Mouse (Mus musculus): ENCODE results near the gene Flywch1.
A peak's percentile ranks its signal among the peaks of the same experiment; 100 is the strongest.
"Not testable (repeated sequence)": the region's sequence is repeated elsewhere in the genome, so short reads cannot be mapped to it uniquely, and the experiment has no call there.

Flywch1 gene

GRCm38 (mm10) chr17:23778447-23778846 lies 7.0 kb upstream of the Flywch1 start:
- DNase-seq (ENCODE audit: low read depth, low spot score) = no peak

- DNase-seq (ENCODE audit: low read depth, low spot score) = no peak
Measured at GRCm38 (mm10) chr17:23777141-23777540, 5.7 kb upstream of the Flywch1 start.

- no peak for DNase-seq (ENCODE audit: low read depth, low spot score)
Measured at GRCm38 (mm10) chr17:23776216-23776615, 4.8 kb upstream of the Flywch1 start.

- DNase-seq (ENCODE audit: low read depth, low spot score) = peak; percentile 66
Measured at GRCm38 (mm10) chr17:23774090-23774489, 2.7 kb upstream of the Flywch1 start.

GRCm38 (mm10) chr17:23773676-23774075 lies 2.3 kb upstream of the Flywch1 start:
- DNase-seq (ENCODE audit: low read depth, low spot score) = no peak

- DNase-seq (ENCODE audit: low read depth, low spot score) = not testable (repeated sequence)
Measured at GRCm38 (mm10) chr17:23772219-23772556, 786 bp upstream of the Flywch1 start.

- no peak for DNase-seq (ENCODE audit: low read depth, low spot score)
Measured at GRCm38 (mm10) chr17:23770896-23771283, 512 bp downstream of the Flywch1 start.

- DNase-seq (ENCODE audit: low read depth, low spot score) = no peak
Measured at GRCm38 (mm10) chr17:23770493-23770892, 909 bp downstream of the Flywch1 start.

- no peak for DNase-seq (ENCODE audit: low read depth, low spot score)
Measured at GRCm38 (mm10) chr17:23762976-23763375, 8.4 kb downstream of the Flywch1 start.

- DNase-seq (ENCODE audit: low read depth, low spot score) = no peak
Measured at GRCm38 (mm10) chr17:23761155-23761554, 10.2 kb downstream of the Flywch1 start.

- DNase-seq (ENCODE audit: low read depth, low spot score) = no peak
Measured at GRCm38 (mm10) chr17:23760231-23760630, 11.2 kb downstream of the Flywch1 start.

GRCm38 (mm10) chr17:23758801-23759200 lies 12.6 kb downstream of the Flywch1 start:
- DNase-seq (ENCODE audit: low read depth, low spot score) = no peak

- DNase-seq (ENCODE audit: low read depth, low spot score) = no peak
Measured at GRCm38 (mm10) chr17:23757581-23757980, 13.8 kb downstream of the Flywch1 start.

- no peak for DNase-seq (ENCODE audit: low read depth, low spot score)
Measured at GRCm38 (mm10) chr17:23755689-23756088, 15.7 kb downstream of the Flywch1 start.

GRCm38 (mm10) chr17:23749400-23750191 lies 21.8 kb downstream of the Flywch1 start:
- DNase-seq (ENCODE audit: low read depth, low spot score) = no peak

GRCm38 (mm10) chr17:23748631-23749391 lies 22.6 kb downstream of the Flywch1 start:
- DNase-seq (ENCODE audit: low read depth, low spot score) = no peak

- no peak for DNase-seq (ENCODE audit: low read depth, low spot score)
Measured at GRCm38 (mm10) chr17:23748026-23748425, 23.4 kb downstream of the Flywch1 start.

GRCm38 (mm10) chr17:23747471-23747870 lies 23.9 kb downstream of the Flywch1 start:
- no peak for DNase-seq (ENCODE audit: low read depth, low spot score)

- DNase-seq (ENCODE audit: low read depth, low spot score) = no peak
Measured at GRCm38 (mm10) chr17:23746767-23747166, 24.6 kb downstream of the Flywch1 start.

- DNase-seq (ENCODE audit: low read depth, low spot score) = no peak
Measured at GRCm38 (mm10) chr17:23746311-23746710, 25.1 kb downstream of the Flywch1 start.

- no peak for DNase-seq (ENCODE audit: low read depth, low spot score)
Measured at GRCm38 (mm10) chr17:23745301-23746251, 25.8 kb downstream of the Flywch1 start, which contains the start of gene Kremen2. TSS of gene Kremen2 (minus strand) at chr17:23745833.

- DNase-seq (ENCODE audit: low read depth, low spot score) = no peak
Measured at GRCm38 (mm10) chr17:23744651-23745050, 26.8 kb downstream of the Flywch1 start.

Data from WW6 (cell line).